ENCODE assay signal across 8 mouse cellular contexts in the genomic region with DNA sequence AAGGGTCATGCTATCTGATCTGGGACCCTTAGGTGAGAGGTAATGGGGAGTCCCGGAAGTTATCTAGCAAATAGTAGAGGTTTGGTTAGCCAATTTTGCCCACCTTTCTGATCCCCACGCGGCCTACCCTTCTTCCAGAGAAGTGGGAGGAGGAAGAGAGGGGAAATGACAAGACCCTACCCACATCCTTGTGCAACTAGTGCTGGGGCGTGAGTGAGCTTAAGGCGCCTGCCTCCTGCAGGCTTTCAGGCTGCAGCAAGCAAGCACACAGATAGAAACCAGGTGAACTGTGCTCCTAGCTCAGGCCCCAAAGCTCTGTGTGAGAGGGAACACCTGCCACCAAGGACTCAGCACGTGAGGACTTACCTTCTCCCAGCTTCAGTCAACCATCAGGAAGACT. TPM values are rescaled to one million over a fixed set of nuclear protein-coding genes. Genes with fewer than 3 reads are reported as not detected.
DNase-seq lines count a peak whose midpoint lies in the region; ATAC-seq and TF ChIP-seq lines count a peak whose summit lies in the region.

No protein-coding gene starts in this region.

- H3K9ac ChIP-seq in lung, embryonic 16.5 days (ENCODE audit: low read length) = peak overlapping the region; percentile 91
- H3K9ac ChIP-seq in limb, embryonic 14.5 days (ENCODE audit: low read depth, low read length, severe bottlenecking) = peak overlapping the region; percentile 80; the same call in 1 of the 2 replicates
- peak overlapping the region; percentile 78; the same call in 1 of the 2 replicates for H3K9ac ChIP-seq in stomach, embryonic 14.5 days (replicated peaks; ENCODE audit: low read depth, low read length)

- no peaks in the 10 kb centered on the region for H3K27me3 ChIP-seq in lung, embryonic 16.5 days (ENCODE audit: control insufficient read depth, insufficient read depth, low read depth, low read length)
- peaks cover 64% of the 10 kb centered on the region for H3K27me3 ChIP-seq in forebrain, embryonic 10.5 days (ENCODE audit: poor library complexity, severe bottlenecking)
- no peaks in the 10 kb centered on the region for H3K27me3 ChIP-seq in limb, embryonic 14.5 days (ENCODE audit: control insufficient read depth, insufficient read depth, low read length)
- H3K27me3 ChIP-seq in stomach, embryonic 14.5 days (ENCODE audit: control insufficient read depth, insufficient read depth, low read length) = no peaks in the 10 kb centered on the region

- H3K36me3 ChIP-seq in lung, embryonic 16.5 days (ENCODE audit: control insufficient read depth, insufficient read depth, low read length) = no peaks in the 10 kb centered on the region
- no peaks in the 10 kb centered on the region for H3K36me3 ChIP-seq in forebrain, embryonic 10.5 days (replicated peaks)
- H3K36me3 ChIP-seq in limb, embryonic 14.5 days (ENCODE audit: control insufficient read depth, insufficient read depth, low read length) = no peaks in the 10 kb centered on the region
- no peaks in the 10 kb centered on the region for H3K36me3 ChIP-seq in stomach, embryonic 14.5 days (ENCODE audit: control insufficient read depth, insufficient read depth, low read length)

- H3K4me2 ChIP-seq in lung, embryonic 16.5 days (ENCODE audit: low read depth, low read length) = peak overlapping the region; percentile 86
- peak overlapping the region; percentile 94 for H3K4me2 ChIP-seq in limb, embryonic 14.5 days (replicated peaks; ENCODE audit: low read depth, low read length, severe bottlenecking)
- peak overlapping the region; percentile 74 for H3K4me2 ChIP-seq in stomach, embryonic 14.5 days (replicated peaks; ENCODE audit: low read depth, low read length)

- ATAC-seq in lung, embryonic 16.5 days (ENCODE audit: low read depth) = no peak
- ATAC-seq in limb, embryonic 14.5 days (ENCODE audit: low FRiP score, low read depth) = no peak
- ATAC-seq in stomach, embryonic 14.5 days (ENCODE audit: insufficient number of reproducible peaks, insufficient read depth, low FRiP score, low read depth) = no peak

- no peak for TF ChIP-seq POLR2A in limb, embryonic 14.5 days (IDR thresholded peaks at IDR 0.05; ENCODE audit: borderline replicate concordance, extremely low read depth, insufficient read depth, insufficient read length)

- peak overlapping the region; percentile 89 for H3K27ac ChIP-seq in lung, embryonic 16.5 days (ENCODE audit: low read length)
- H3K27ac ChIP-seq in forebrain, embryonic 10.5 days = peak overlapping the region; percentile 92
- H3K27ac ChIP-seq in limb, embryonic 14.5 days (replicated peaks; ENCODE audit: low read depth, low read length) = peak overlapping the region; percentile 77; the same call in 1 of the 2 replicates
- H3K27ac ChIP-seq in stomach, embryonic 14.5 days (ENCODE audit: low read length) = peak overlapping the region; percentile 83; the same call in 1 of the 2 replicates

- peaks cover 52% of the 10 kb centered on the region for H3K4me1 ChIP-seq in lung, embryonic 16.5 days (replicated peaks; ENCODE audit: control insufficient read depth, insufficient read depth, low read length)
- peaks cover 60% of the 10 kb centered on the region for H3K4me1 ChIP-seq in forebrain, embryonic 10.5 days
- peaks cover 22% of the 10 kb centered on the region for H3K4me1 ChIP-seq in limb, embryonic 14.5 days (ENCODE audit: control insufficient read depth, insufficient read depth, low read length)
- peaks cover 34% of the 10 kb centered on the region for H3K4me1 ChIP-seq in stomach, embryonic 14.5 days (ENCODE audit: control insufficient read depth, insufficient read depth, low read length)

- peak overlapping the region; percentile 82 for H3K4me3 ChIP-seq in lung, embryonic 16.5 days (ENCODE audit: low read length)
- peak overlapping the region; percentile 85 for H3K4me3 ChIP-seq in forebrain, embryonic 10.5 days
- peak overlapping the region; percentile 69 for H3K4me3 ChIP-seq in limb, embryonic 14.5 days (replicated peaks; ENCODE audit: low read length)
- H3K4me3 ChIP-seq in stomach, embryonic 14.5 days (ENCODE audit: low read depth, low read length) = peak overlapping the region; percentile 68

- WGBS in lung, embryonic 16.5 days = 13% methylated on average over 6 of the region's 6 CpGs
- 2% methylated on average over 6 of the region's 6 CpGs for WGBS in forebrain, embryonic 10.5 days
- WGBS in limb, embryonic 14.5 days = 10% methylated on average over 6 of the region's 6 CpGs
- WGBS in stomach, embryonic 14.5 days = 21% methylated on average over 6 of the region's 6 CpGs

- no peaks in the 10 kb centered on the region for H3K9me3 ChIP-seq in lung, embryonic 16.5 days (ENCODE audit: control insufficient read depth, low read length)
- H3K9me3 ChIP-seq in forebrain, embryonic 10.5 days = no peaks in the 10 kb centered on the region
- no peaks in the 10 kb centered on the region for H3K9me3 ChIP-seq in limb, embryonic 14.5 days (ENCODE audit: control insufficient read depth, low read length)
- H3K9me3 ChIP-seq in stomach, embryonic 14.5 days (ENCODE audit: control insufficient read depth, low read depth, low read length) = no peaks in the 10 kb centered on the region

- no peak for DNase-seq in lung, postnatal 14 days
- DNase-seq in forebrain, embryonic 10.5 days (ENCODE audit: extremely low spot score, low spot score) = no peak
- no peak for DNase-seq in limb, embryonic 14.5 days (ENCODE audit: low spot score)
- DNase-seq in urinary bladder, adult 2 months (ENCODE audit: low spot score) = no peak
- no peak for DNase-seq in right cerebral cortex, postnatal 25 days
- DNase-seq in cerebellum, adult 11-12 months = no peak

RNA-seq across cellular contexts. Expression of gene Csrp1, which starts 31.2 kb away (rescaled TPM):
- polyA plus RNA-seq in lung, embryonic 16.5 days (2015; fragmentation: Nextera tagmentation; extraction: Ambion mirVana) = 268 and 290 TPM in 2 replicates
- polyA plus RNA-seq in forebrain, embryonic 10.5 days (2016; fragmentation: Nextera tagmentation; extraction: Ambion mirVana) = 41.9 and 42.0 TPM in 2 replicates
- polyA plus RNA-seq in limb, embryonic 14.5 days (2012; rRNA removed) = 120 and 123 TPM in 2 replicates
- 95.6 and 102 TPM in 2 replicates for polyA plus RNA-seq in limb, embryonic 14.5 days (2014; fragmentation: Nextera tagmentation; extraction: Ambion mirVana)
- polyA plus RNA-seq in stomach, embryonic 14.5 days (2014; fragmentation: Nextera tagmentation; extraction: Ambion mirVana) = 232 and 265 TPM in 2 replicates
- polyA plus RNA-seq in urinary bladder, adult 2 months (2012; rRNA removed) = 3,856 and 5,107 TPM in 2 replicates

Comparison
In these comparisons a context has a peak if more than half of its experiments do, and no peak if none do; other contexts are left out.
1. RNA of gene Csrp1, which starts 31.2 kb away (polyA plus RNA-seq): 3,856 to 5,107 TPM in urinary bladder, adult 2 months; 268 to 290 TPM in lung, embryonic 16.5 days, 232 to 265 TPM in stomach, embryonic 14.5 days, 95.6 to 123 TPM in limb, embryonic 14.5 days and 41.9 to 42.0 TPM in forebrain, embryonic 10.5 days; every median in the first group is over 10 times any median in the second.
2. Peak in every context shown above with its lines, with median percentiles within 50 percentile points of each other: H3K27ac ChIP-seq, H3K4me2 ChIP-seq, H3K4me3 ChIP-seq and H3K9ac ChIP-seq.